Mouse (Mus musculus) lung, postnatal 0 days (tissue): ENCODE results near the gene Kctd2.

ENCODE experiments used
- CTCF ChIP-seq: IDR thresholded peaks from 2 replicates; pipeline ENCODE4 v1.5.1; 2016; ENCODE audit warnings: antibody characterized with exemption, mild to moderate bottlenecking
- EP300 ChIP-seq: IDR thresholded peaks from 2 replicates; pipeline ENCODE4 v1.6.1; 2016; ENCODE audit warnings: antibody characterized with exemption, mild to moderate bottlenecking, control low read depth

DNA sequence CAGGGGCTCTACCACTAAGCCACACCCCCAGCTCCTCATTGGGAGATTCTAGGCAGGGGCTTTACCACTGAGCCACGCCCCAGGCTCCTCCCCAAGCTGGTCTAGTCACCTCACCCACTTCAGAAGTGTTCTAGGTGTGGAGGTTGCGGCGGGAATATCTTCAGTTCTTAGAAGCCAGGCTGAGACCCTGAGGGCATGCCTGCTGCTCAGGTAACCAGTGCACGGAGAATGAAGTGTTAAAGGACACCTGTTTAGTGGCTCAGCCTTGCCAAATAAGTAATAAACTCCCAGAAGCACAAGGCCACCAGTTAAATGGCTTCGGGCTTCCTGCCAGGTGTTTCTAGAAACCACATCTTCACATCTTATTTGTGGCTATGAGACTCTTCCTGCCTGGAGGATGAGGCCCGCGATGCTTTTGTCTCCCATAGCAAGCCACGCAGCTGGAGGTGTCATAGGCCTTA, 31.9 kb downstream of the Kctd2 start:
- no peak for TF ChIP-seq CTCF
- no peak for TF ChIP-seq EP300
